Mouse (Mus musculus) liver, embryonic 15.5 days (tissue): ENCODE results near the gene Esyt3. TPM values are rescaled to one million over a fixed set of nuclear protein-coding genes. Genes with fewer than 3 reads are reported as not detected.

Source experiments
- ATAC-seq: fragments of 200-750 bp; cut with Nextera tagmentation; 2 replicates; pipeline ENCODE4 v1.8.0; 2017; ENCODE audit warnings: moderate number of reproducible peaks, mild to moderate bottlenecking, moderate library complexity; ENCODE audit not compliant: insufficient read depth
- H3K27ac ChIP-seq: fragments of 300-500 bp; sonication (generic); replicated peaks from 2 replicates; pipeline ENCODE4 v1.5.1; 2015; ENCODE audit warnings: mild to moderate bottlenecking, inconsistent platforms
- H3K27me3 ChIP-seq: fragments of 300-500 bp; sonication (generic); 2 replicates; pipeline ENCODE4 v1.6.1; 2015; ENCODE audit warnings: mild to moderate bottlenecking, inconsistent platforms
- H3K36me3 ChIP-seq: fragments of 300-500 bp; sonication (generic); replicated peaks from 2 replicates; pipeline ENCODE4 v1.6.1; 2015; ENCODE audit warnings: moderate library complexity, mild to moderate bottlenecking, inconsistent platforms
- H3K4me1 ChIP-seq: fragments of 300-500 bp; sonication (generic); replicated peaks from 2 replicates; pipeline ENCODE4 v1.6.1; 2015; ENCODE audit warnings: inconsistent platforms
- H3K4me2 ChIP-seq: fragments of 300-500 bp; sonication (generic); 2 replicates; pipeline ENCODE4 v1.6.1; 2015; ENCODE audit warnings: moderate library complexity, mild to moderate bottlenecking, inconsistent platforms
- H3K4me3 ChIP-seq: fragments of 300-500 bp; sonication (generic); replicated peaks from 2 replicates; pipeline ENCODE4 v1.5.1; 2015; ENCODE audit warnings: mild to moderate bottlenecking, inconsistent platforms
- H3K9ac ChIP-seq: fragments of 300-500 bp; sonication (generic); 2 replicates; pipeline ENCODE4 v1.6.1; 2015; ENCODE audit warnings: moderate library complexity, mild to moderate bottlenecking, inconsistent platforms
- H3K9me3 ChIP-seq: fragments of 300-500 bp; sonication (generic); replicated peaks from 2 replicates; pipeline ENCODE4 v1.6.1; 2016; ENCODE audit warnings: inconsistent platforms
- WGBS: fragments of 180-500 bp; shearing (Covaris S2); methylation state at CpG from one replicate; pipeline ENCODE4 v1.1.7; 2015; ENCODE audit warnings: mixed read lengths; ENCODE audit not compliant: insufficient replicate concordance; 5-methylcytosine and 5-hydroxymethylcytosine counted together
- polyA plus RNA-seq: library from polyadenylated mRNA; unstranded; fragments of >200 nt; fragmentation: Nextera tagmentation; extraction: Ambion mirVana; gene quantifications from 2 replicates; pipeline ENCODE4 v1.2.1, GENCODE M21; 2015

Gene Esyt3
- polyA plus RNA-seq = 0.06 and 0.12 TPM in 2 replicates

DNA sequence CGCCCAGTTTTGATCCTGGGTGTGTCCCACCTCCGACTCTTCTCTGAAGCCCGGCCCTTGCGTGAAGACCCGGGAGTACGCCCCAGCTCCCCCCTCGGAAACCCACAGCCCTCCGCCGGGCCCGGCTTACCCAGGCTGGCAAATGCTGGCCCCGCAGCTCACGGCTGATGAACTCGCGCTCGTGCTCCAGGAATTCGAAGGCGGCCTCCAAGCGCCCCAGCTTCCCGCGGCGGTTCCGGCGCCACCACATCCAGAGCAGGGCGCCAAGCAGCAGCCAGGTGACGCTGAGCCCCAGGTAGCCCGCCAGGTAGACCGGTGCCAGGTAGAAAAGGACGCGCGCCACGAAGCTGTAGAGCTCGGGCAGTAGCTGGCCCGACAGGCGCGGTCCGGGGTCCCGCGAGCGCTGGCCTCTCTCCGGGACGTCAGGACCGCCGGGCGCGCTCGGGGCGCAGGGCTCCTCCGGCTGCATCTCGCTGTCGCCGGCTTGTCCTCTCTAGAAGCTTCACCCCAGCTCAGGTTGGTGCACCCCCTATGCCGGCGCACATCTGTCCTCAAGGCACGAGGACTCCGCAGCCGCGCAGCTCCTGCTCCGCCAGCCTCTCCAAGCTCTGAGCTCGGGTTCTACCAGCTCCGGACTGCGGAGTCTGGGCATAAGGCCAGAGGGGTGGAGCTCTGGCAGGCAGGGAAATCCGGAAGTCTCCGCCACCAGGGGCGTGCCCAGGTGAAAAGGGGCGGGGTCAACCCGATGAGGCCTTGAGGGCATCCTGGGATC is at the start of gene Esyt3:
Gene Esyt3, minus strand, starts transcription at position 637 of the 772 bp plus-strand sequence.
- ATAC-seq = no peak
- H3K27ac ChIP-seq = no peak within 1 kb of the TSS
- H3K27me3 ChIP-seq = peaks cover 65% of the 10 kb centered on the region
- peaks cover 6% of the 10 kb centered on the region for H3K4me1 ChIP-seq
- under 1% methylated on average over 66 of the region's 66 CpGs for WGBS
- peak within 1 kb of the TSS; percentile 65 for H3K4me2 ChIP-seq
- H3K36me3 ChIP-seq = no peaks in the 10 kb centered on the region
- H3K9me3 ChIP-seq = no peaks in the 10 kb centered on the region
- H3K4me3 ChIP-seq = peak within 1 kb of the TSS; percentile 35
- H3K9ac ChIP-seq = no peak within 1 kb of the TSS

DNA sequence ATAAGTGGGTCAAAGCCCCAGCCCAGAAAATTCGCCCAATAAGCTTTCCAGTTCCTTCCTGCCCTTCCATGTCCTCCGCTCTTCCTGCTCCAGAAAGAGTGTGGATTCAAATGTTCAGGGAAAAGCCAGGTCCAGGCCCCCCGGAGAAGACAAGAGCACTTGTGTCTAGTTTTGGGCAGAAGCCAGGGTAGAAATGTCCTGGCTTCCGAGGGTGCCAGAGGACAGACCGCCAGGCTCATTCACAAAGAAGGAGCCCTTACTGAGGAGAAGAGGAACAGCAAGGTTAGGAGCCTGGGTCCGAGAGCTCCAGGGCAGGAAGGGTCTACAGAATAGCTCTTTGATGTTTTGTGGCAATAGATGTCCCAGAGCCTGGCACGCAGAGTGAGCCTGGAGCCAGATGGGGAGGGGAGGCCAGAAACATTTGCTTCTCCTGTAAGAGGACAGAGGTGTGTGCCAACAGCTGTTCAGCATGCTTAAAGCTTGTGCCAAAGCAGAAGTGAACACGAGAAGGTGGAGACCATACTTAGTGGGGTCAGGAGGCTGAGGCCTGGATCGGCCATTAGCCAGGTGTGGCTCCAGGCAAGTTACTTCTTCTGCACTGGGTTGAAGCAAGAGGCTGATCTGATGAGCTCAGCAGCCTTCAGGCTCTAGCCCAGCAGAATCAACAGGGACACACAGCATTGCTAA is 43.1 kb upstream of the Esyt3 start:
- Histone ChIP-seq H3K9me3 (no peaks in the 10 kb centered on the region), H3K36me3 (no peaks in the 10 kb centered on the region), H3K27ac (no peak overlapping the region), H3K27me3 (no peaks in the 10 kb centered on the region), H3K4me1 (no peaks in the 10 kb centered on the region), H3K9ac (no peak overlapping the region), H3K4me2 (no peak overlapping the region), H3K4me3 (no peak overlapping the region)
- 58% methylated on average over 9 of the region's 9 CpGs for WGBS
- ATAC-seq = no peak

DNA sequence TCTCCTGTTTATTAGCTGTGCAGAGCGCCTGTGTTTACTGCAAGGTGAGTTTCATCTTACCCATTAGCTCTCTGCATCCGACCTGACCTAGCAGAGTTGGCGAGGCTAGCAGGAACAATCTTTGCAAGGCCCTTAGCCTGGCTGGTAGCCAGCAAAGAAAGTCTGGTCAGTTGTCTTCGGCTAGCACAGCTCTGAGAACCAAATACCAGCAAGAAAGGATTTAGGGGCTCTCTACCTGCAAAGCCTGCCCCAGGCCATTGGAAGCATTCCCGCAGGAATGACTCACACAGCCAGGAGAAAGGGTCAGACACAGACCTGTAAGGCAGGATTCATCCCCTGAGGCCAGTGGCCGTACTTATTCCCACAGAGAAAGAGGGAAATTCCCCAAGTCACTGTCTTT is 42.4 kb upstream of the Esyt3 start:
- WGBS = 62% methylated on average over 6 of the region's 6 CpGs
- H3K27ac ChIP-seq = no peak overlapping the region
- ATAC-seq = no peak

DNA sequence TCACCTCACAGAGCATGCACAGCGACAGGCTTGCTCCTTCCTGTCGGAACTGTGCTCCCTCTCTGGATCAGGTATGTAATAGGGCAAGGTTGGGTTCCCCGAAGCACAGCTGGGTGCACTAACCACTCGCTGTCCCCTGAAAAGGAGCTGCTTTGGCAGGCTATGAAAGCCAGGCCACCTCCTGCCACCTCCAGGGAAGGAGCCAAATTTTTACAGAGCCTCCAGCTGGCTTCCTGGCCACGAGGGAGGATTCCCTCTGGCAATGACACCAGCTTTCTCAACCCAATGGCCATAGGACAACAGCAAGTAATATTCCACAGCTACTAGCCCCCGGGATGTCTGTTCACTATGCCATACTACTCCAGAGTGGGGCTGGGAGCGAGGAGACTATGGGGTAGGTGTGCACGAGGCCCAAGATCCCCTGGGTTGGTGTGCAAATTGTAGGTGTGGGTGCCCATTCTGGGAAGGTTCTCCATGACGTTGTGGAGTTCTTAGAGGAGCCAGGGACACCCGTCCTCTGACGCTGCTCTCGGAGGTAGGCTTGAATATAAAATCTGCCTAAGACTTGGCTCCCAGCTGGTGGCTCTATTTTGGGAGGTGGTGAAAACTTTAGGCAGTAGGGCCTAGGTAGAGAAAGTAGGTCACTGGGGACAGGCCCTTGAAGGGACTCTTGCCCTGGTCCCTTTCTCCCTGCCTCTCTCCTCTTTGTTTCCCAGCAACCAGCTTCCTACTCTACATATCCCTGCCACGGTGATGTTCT is 38.9 kb upstream of the Esyt3 start:
- no peak overlapping the region for H3K4me3 ChIP-seq
- no peak overlapping the region for H3K27ac ChIP-seq
- no peaks in the 10 kb centered on the region for H3K9me3 ChIP-seq
- ATAC-seq = no peak
- 58% methylated on average over 13 of the region's 13 CpGs for WGBS
- H3K9ac ChIP-seq = no peak overlapping the region
- no peaks in the 10 kb centered on the region for H3K36me3 ChIP-seq
- H3K4me1 ChIP-seq = no peaks in the 10 kb centered on the region
- no peak overlapping the region for H3K4me2 ChIP-seq
- H3K27me3 ChIP-seq = no peaks in the 10 kb centered on the region

More for the DNA sequence above, 42.4 kb upstream of the Esyt3 start:
- Histone ChIP-seq H3K9me3 (no peaks in the 10 kb centered on the region), H3K36me3 (no peaks in the 10 kb centered on the region), H3K4me1 (no peaks in the 10 kb centered on the region), H3K9ac (no peak overlapping the region), H3K4me2 (no peak overlapping the region), H3K27me3 (no peaks in the 10 kb centered on the region), H3K4me3 (no peak overlapping the region)

DNA sequence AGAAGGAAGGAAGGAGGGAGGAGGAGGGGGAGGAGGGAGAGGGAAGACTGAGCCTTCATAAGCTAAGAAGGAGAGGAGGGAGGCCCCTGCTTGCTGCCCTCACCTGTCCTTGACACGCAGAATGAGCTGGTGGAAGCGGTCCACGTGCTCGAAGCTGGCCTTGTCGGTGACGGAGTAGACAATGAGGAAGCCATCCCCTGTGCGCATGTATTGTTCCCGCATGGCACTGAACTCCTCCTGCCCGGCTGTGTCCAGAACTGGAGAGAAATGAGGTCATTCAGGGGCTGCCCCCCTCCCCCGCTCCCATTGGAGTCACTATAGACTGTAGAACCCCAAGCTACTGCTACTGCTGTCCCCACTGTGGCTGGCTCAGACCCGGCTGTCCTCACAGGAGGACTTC is 36.0 kb upstream of the Esyt3 start:
- H3K4me3 ChIP-seq = no peak overlapping the region
- H3K36me3 ChIP-seq = no peaks in the 10 kb centered on the region
- no peaks in the 10 kb centered on the region for H3K27me3 ChIP-seq
- no peak overlapping the region for H3K27ac ChIP-seq
- no peaks in the 10 kb centered on the region for H3K9me3 ChIP-seq
- 0 out of 2 replicates have a peak, but pooled peaks cover 5% of the 10 kb centered on the region for H3K4me1 ChIP-seq
- H3K4me2 ChIP-seq = no peak overlapping the region
- 67% methylated on average over 11 of the region's 11 CpGs for WGBS
- no peak for ATAC-seq
- H3K9ac ChIP-seq = no peak overlapping the region

DNA sequence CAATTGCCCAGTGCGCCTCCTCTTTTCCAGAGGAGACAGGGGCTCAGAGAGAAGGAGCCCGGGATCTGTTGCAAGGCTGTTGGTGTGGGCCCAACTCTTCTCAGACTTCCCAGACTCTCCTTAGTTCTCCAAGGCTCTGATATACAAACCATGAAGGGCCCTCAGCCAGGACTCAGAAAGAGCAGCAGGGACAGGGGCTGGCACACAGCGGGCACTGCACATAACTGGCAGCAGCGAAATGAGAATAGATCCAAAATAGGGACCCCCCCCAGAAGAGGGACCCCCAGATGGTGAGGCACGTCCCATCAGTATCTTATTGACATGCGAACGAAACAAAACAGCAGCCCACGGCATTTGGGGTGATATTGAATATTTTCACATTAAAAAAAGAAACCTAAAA is 34.8 kb upstream of the Esyt3 start:
- no peaks in the 10 kb centered on the region for H3K27me3 ChIP-seq
- WGBS = 77% methylated on average over 8 of the region's 8 CpGs
- no peak for ATAC-seq
- H3K9me3 ChIP-seq = no peaks in the 10 kb centered on the region
- no peak overlapping the region for H3K27ac ChIP-seq
- no peak overlapping the region for H3K4me3 ChIP-seq
- no peaks in the 10 kb centered on the region for H3K36me3 ChIP-seq
- no peak overlapping the region for H3K4me2 ChIP-seq
- H3K9ac ChIP-seq = no peak overlapping the region
- peaks cover 5% of the 10 kb centered on the region; the same call in 1 of the 2 replicates for H3K4me1 ChIP-seq

DNA sequence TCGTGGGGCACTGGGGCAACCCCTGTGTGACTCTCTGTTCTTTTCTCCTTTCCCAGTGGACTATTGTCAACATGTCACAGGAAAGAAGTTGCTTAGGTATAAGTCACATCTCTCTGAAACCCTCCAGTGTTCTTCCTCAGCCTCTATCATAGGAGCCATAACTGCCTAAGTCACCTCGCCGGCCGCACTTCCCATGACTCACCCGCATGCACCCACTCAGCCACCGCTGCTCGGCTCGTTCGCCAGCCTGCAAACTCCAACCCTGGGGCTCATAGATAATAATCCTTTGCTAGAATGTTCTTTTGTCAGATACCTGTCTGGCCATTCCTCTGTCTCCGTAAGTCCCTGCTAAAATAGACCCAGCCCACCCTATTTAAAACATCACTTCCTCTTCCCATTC is 33.2 kb upstream of the Esyt3 start:
- Histone ChIP-seq H3K27ac (no peak overlapping the region), H3K36me3 (no peaks in the 10 kb centered on the region), H3K27me3 (no peaks in the 10 kb centered on the region), H3K9me3 (no peaks in the 10 kb centered on the region), H3K9ac (no peak overlapping the region), H3K4me3 (no peak overlapping the region), H3K4me1 (peaks cover 5% of the 10 kb centered on the region; the same call in 1 of the 2 replicates), H3K4me2 (no peak overlapping the region)
- ATAC-seq = no peak
- 72% methylated on average over 10 of the region's 10 CpGs for WGBS

DNA sequence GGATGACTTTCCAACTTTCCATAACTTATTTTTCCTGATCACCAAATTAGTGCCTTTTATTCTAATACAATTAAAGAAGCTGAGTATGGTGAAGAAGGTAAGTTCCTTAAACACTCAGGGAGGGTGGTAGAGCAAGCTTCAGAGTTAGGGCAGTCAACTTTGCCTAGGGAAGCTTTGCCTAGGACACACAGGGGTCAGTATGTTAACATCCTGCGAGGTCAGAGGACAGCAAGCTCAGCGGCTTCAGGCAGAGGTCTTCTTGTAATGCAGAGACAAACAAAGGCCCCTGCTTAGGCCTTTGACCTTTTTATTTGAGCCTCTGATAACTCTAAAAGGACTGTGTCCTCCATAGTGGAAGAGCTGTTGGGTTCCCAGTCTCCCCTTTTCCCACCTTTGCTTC is 32.4 kb upstream of the Esyt3 start:
- WGBS = 51% methylated on average over 2 of the region's 2 CpGs
- no peak overlapping the region for H3K27ac ChIP-seq
- peaks cover 5% of the 10 kb centered on the region; the same call in 1 of the 2 replicates for H3K4me1 ChIP-seq
- H3K36me3 ChIP-seq = no peaks in the 10 kb centered on the region
- no peaks in the 10 kb centered on the region for H3K9me3 ChIP-seq
- no peak overlapping the region for H3K4me2 ChIP-seq
- no peak overlapping the region for H3K9ac ChIP-seq
- ATAC-seq = no peak
- no peak overlapping the region for H3K4me3 ChIP-seq
- no peaks in the 10 kb centered on the region for H3K27me3 ChIP-seq

DNA sequence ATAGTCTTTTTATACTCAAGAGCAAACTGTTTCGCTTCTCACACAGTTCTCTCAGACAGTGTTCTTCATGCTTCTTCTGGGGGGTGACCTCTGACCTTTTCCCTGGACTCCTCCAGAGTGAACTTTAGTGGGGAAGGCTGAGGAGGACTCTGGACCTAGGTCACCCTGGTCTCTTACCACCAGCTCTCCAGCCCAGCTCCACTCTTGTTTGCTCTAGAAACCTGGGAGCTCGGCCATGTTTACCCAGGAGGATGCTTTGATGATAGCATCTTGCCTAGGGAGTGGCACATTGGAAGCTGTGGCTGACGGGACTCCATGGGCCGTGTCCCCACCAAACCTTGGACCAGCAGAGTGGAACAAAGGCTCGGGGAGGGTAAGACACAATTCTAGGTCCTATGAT is 31.8 kb upstream of the Esyt3 start:
- no peaks in the 10 kb centered on the region for H3K9me3 ChIP-seq
- no peaks in the 10 kb centered on the region for H3K36me3 ChIP-seq
- H3K9ac ChIP-seq = no peak overlapping the region
- H3K27me3 ChIP-seq = no peaks in the 10 kb centered on the region
- H3K4me1 ChIP-seq = peaks cover 5% of the 10 kb centered on the region; the same call in 1 of the 2 replicates
- no peak overlapping the region for H3K4me3 ChIP-seq
- no peak overlapping the region for H3K27ac ChIP-seq
- peak; percentile 56 for ATAC-seq
- no peak overlapping the region for H3K4me2 ChIP-seq
- WGBS = 44% methylated on average over 5 of the region's 5 CpGs

DNA sequence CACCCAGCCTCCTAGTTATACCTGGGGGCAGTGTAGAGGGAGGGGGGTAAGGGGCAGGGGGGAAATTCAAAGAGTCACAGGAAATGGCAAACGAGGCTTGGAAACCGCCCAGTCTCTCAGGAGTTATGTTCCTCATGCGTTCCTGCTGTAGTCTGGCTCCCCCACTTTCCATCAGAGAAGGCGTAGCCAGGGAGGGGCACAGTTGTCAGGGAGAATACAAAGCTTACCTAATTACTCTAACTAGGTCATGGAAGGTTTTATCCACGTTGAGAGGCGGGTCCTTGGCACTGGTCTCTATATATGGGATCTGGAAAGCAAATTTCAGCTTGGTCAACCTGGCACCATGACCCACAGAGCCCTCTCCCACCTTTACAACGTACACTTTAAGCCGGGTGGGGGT is 31.1 kb upstream of the Esyt3 start:
- Histone ChIP-seq H3K36me3 (no peaks in the 10 kb centered on the region), H3K27ac (no peak overlapping the region), H3K9ac (no peak overlapping the region), H3K4me1 (peaks cover 5% of the 10 kb centered on the region; the same call in 1 of the 2 replicates), H3K4me3 (no peak overlapping the region), H3K4me2 (no peak overlapping the region), H3K9me3 (no peaks in the 10 kb centered on the region), H3K27me3 (no peaks in the 10 kb centered on the region)
- no peak for ATAC-seq
- WGBS = 44% methylated on average over 8 of the region's 8 CpGs

DNA sequence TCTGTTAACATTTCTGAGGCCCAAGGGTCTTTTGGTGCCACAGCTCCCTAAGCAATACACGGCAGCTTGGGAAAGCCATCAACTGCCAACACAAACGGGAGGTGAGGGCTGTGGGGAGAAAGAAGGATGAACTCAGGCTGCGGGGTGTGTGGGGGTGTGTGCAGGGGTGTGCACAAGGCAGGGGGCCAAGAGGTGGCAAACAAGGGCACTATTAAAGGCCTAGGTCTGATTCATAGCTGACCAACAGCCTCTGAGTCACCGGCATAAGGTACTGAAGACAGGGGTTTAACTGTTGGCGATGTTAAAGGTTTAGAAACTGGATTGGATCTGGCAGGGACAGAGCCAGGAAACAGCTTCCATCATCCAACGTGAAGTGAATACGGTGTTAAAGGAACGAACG is 30.5 kb upstream of the Esyt3 start:
- Histone ChIP-seq H3K27me3 (no peaks in the 10 kb centered on the region), H3K9ac (no peak overlapping the region), H3K4me3 (no peak overlapping the region), H3K9me3 (no peaks in the 10 kb centered on the region), H3K36me3 (no peaks in the 10 kb centered on the region), H3K4me1 (peaks cover 5% of the 10 kb centered on the region; the same call in 1 of the 2 replicates), H3K4me2 (no peak overlapping the region), H3K27ac (no peak overlapping the region)
- ATAC-seq = no peak
- WGBS = 62% methylated on average over 9 of the region's 9 CpGs
